Mouse (Mus musculus): ENCODE results near the gene Fignl1.

Fignl1 gene

DNA sequence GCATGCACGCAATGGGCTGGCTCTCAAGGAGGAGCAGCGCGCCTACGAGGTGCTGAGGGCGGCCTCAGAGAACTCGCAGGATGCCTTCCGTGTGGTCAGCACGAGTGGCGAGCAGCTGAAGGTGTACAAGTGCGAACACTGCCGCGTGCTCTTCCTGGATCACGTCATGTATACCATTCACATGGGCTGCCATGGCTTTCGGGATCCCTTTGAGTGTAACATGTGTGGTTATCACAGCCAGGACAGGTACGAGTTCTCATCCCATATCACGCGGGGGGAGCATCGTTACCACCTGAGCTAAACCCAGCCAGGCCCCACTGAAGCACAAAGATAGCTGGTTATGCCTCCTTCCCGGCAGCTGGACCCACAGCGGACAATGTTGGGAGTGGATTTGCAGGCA is 39.5 kb downstream of the Fignl1 start:
- in situ Hi-C loops (cut with MseI, MboI): no loop called here

DNA sequence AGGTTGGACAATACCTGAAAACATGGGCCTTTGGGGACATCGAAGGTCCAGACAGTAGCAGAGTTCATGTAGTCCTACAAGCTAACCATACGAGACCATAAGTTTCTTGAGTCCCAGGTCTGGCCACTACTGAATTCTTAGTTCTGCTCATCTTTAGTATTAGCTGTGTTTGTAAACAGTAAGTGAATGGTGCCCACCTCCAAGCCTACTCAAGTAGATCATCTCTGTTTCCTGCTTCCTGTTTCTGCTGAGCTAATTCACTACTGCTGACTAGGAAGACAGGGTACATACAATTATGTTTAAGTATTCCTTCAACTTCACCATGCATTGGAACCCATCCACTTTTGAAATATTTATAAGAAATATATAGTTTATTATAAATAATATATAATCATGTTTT is 40.7 kb downstream of the Fignl1 start:
- in situ Hi-C loops (cut with MseI, MboI): no loop called here

DNA sequence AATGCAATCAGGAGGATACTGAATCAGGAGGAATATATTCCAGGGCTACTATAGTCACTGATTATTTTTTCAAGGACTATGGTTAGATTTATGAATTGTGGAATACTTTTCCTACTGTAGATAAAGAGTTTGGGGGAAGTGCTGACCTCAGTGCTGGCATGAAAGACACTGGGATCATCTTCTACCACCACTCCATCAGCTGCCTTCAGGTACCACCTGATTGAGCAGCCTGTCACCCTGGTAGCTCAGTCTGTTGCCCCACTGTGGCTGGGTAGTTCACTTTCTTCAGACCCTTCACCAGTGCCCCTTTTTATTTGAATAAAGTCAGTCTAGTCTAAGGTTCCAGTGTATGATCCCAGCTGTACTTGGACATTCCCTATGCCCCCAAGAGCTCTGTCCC is 42.0 kb downstream of the Fignl1 start:
- in situ Hi-C loops (cut with MseI, MboI): no loop called here

DNA sequence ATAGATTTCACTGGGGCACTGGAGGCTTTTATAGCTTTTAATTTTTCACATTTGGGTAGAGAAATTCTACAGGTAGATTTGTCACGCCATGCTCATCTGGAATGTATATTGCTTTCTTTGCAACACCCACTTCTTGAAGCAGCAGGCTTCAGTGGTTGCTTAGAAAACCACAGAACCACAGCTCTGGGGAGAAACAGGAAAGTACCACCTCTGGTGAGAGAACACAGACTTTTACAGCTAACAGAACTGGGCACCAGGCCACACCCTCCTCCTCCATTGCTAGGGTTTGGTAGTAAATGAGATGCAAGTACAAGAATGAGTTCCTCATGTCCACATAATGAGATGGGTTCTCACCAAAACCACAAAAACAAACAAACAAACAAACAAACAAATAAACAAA is 42.7 kb downstream of the Fignl1 start:
- in situ Hi-C loops (cut with MseI, MboI): no loop called here

DNA sequence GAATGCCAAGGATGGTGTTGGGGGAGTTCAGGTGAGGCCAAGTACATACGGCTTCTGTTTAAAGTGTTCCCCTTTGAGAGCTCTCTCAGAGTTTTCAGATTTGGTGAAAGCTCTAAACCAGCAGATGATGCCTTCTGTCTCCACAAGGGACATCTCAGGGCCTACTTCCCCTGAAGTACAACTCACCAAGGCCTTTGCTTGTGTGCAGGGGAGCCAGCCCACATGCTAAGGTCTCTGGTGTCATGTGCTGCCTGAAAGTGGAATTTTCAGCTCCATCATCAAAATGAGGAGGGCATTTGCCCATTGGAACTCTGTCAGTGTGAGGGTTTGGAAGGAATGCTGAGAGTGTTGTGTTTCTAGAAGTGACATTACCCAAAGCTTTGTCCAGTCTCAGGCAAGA is 43.3 kb downstream of the Fignl1 start:
- in situ Hi-C loops (cut with MseI, MboI): no loop called here

DNA sequence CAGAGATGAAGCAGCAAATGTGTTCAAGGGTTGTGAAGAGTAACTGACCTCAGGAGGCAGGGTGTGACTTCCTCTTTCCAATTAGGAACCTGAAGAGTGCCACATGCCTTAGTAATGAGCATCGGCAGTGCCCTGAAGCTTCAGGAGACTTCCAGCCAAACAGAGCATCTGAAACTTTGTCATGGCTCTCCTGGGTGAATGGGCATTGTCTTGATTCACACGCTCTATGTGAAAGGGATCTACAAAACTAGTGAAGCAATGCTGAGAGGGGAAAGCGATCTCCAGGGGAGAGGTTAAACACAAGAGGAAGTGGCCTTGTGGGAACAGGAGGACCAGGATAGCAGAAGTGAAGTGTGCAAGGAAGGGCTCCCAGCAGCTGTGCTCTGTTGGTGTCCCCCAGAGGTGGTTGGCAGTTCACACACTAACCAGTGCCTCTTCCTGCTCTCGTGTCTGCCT is 45.5 kb downstream of the Fignl1 start:
- in situ Hi-C loops (cut with MseI, MboI): no loop called here

DNA sequence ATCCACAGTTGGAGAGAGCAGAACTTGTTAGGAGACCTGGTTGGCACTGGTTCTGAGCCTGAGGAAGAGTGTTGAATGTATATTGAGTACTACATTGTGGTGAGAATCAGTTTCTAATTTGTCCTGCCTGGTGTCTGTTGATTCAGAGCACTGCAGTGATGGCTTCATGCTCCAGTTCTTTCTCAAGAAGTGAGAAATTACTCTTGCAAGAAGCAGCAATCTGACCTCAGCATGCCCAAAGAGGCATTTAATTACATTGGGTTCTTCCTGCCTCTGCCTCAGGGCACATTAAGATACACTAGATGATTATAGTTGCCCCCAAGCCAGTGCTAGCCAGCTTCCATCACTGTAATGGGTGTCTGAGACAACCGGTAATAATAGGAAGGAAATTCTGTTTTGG is 49.9 kb downstream of the Fignl1 start:
- in situ Hi-C loops (cut with MseI, MboI): no loop called here

DNA sequence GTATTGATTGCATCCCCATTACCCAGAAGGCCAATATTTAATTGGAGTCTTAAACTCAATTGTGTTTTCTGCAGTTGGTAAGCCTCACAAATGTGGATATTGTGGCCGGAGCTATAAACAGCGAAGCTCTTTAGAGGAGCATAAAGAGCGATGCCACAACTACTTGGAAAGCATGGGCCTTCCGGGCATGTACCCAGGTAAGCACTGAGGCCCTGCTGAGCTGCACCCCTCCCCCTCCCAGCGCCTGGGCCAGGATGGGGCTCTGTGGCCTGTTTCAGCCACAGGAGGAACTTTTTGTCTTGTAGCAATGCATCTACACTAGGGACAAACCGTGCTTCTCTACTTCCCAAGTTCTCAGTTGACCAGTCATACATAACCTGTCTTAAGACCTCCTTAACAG is 50.6 kb downstream of the Fignl1 start:
- in situ Hi-C loops (cut with MseI, MboI): no loop called here

DNA sequence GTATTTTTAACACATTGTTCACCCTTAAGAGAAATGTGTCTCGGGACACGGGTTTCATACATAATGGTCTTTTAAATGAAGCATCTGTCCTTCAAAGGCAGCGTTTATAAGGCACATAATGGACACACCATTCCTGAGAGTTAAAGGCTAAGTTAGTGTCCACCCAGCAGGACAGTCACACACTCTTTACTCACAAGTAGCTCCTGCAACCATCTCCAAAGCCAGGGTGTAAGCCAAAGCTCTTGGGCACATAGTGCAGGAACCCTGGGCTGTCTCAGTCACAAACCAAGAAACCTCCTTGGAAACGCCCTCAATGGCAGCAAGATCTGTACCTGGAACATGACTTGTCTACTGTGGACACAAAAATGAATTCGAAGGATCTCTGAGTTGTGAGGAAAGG is 55.9 kb downstream of the Fignl1 start:
- in situ Hi-C loops (cut with MseI, MboI): no loop called here

DNA sequence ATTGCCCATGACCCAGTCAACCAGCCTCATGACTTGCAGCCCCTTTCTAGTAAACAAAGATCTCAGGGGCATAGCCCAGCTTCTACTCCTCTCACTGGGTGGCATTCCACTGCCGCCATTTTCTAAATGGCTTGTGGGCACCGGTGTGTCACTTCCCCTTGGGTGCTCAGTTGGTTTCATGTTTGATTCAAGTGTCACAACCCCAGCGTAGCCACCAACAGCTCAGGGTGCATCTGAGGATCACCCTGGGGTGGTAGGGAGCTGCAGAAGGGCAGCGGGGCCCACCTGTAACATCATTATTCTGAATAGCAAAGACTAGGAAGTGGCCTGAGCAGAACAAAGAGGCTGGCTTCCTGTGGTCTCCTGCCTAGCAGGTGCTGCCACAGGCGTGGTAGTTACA is 57.7 kb downstream of the Fignl1 start:
- in situ Hi-C loops (cut with MseI, MboI): no loop called here

DNA sequence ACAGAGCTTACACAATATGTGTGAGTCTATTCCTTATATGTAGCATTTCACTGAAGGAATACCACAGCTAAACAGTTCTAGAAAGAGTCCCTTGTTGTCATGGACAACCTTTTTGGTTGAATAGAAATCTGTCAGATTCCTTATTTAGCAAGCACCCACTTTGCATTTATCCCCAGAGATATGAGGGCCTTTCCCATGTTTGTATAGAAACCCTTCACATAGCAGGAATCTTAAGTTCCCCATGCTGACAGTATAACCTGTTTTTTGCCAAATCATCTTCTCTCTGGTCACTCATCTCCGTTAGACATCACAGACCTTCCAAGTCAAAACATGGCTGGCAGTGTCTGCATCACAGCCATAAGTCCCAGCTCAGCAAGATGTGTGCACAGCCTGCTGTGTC is 64.5 kb downstream of the Fignl1 start:
- in situ Hi-C loops (cut with MseI, MboI): loop anchor here (5.0 kb wide), 3 partner anchors 187 to 287 kb away; no protein-coding TSS in a partner anchor

DNA sequence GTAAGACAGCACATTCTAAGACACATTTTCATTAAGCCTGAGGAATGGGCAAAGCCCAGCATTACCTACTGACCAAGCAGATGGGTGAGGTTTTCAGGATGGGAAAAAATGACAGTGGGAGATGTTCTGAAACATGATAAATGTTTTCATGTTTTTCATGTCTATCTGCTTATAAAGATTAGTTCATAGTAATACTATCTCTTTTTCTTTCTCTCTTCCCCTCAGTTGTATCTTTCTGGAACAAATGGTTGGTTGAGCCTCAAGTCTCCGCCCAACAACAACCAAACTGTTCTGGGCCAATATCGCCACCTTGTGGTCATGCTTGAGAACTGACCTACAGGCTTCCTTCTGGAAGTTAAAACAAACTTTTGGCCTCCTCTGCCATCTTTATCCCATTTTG is 66.1 kb downstream of the Fignl1 start:
- in situ Hi-C loops (cut with MseI, MboI): loop anchor here (5.0 kb wide), 3 partner anchors 185 to 285 kb away; no protein-coding TSS in a partner anchor

DNA sequence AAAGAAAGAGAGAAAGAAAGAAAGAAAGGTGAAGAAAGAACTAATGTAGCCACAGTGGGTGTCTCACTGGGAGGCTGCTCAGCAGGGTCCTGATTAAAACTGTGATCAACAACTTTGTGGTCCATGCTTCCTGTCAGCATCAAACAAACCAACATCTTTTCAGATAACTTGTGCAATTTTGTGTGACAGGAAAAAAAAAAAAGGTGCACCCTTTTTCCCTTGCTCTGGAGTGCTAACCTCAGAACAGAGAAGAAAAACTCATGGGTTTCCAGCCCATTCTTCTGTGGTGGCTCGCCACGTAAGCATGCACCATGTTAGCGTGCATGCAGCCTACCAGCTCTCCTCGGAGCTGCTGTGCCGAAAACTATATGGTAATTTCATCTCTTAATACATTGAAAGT is 67.2 kb downstream of the Fignl1 start:
- in situ Hi-C loops (cut with MseI, MboI): loop anchor here (5.0 kb wide), 3 partner anchors 184 to 284 kb away; no protein-coding TSS in a partner anchor

DNA sequence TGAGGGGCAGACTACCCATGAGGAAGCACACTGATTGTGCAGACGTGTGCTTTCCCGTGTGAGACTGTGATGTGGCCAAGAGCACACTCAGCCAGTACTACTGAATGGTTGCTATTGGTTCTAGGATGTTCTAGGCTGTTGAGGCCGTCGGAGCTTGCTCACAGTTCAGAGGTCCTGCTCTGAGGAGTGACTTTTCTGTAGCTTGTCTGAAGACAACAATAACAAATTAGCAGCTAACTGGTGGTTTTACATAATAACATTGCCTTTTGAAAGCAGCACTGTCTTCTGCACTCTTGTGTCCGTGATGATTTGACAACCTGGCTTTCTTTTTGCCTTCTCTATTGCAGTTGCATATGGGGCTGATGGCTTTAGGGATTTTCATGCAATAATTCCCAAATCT is 68.2 kb downstream of the Fignl1 start:
- in situ Hi-C loops (cut with MseI, MboI): loop anchor here (5.0 kb wide), 3 partner anchors 183 to 283 kb away; no protein-coding TSS in a partner anchor

DNA sequence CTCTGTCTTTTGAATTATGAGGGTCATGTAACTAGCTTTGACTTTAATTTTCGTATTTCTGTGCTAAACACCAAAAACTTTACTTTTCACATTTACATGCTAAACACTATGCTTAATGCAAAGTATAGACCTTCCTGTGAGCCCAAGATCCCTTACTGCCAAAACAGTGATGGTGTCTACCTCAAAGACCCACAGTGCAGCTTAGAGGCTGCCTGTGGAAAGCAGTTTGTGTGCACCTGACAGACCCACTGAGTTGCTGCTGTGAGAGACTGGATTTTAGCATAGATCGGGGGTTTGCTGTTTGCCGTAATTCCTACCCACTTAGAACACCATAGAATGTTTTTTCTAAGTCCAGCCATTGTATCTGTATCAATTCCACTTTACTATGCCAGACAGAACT is 69.7 kb downstream of the Fignl1 start:
- in situ Hi-C loops (cut with MseI, MboI): no loop called here

DNA sequence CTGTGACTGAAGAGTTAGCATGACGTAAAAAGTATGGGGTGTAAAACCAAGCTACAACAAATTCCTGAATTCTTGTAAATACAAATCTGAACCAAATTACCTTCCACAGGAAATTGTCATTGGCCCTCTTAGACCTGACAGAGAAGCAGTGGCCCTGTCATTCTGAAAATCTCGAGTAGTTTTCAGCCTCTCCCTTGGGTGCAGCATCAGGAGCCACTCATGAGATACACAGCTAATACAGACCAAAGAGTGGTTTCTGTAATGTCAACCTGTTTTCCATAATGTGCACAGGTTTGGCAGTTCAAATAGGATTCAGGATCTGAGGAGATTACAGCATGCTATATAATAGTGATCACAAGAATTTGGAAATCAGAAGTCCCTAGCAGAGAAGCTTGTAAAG is 71.2 kb downstream of the Fignl1 start:
- in situ Hi-C loops (cut with MseI, MboI): no loop called here
